Mouse (Mus musculus) MEL (cell line): ENCODE measurements around the gene Bach2.

Experiments used
- CHD1 ChIP-seq: IDR thresholded peaks from 2 replicates; pipeline ENCODE4 v1.6.1; 2012; ENCODE audit warnings: low read depth, mild to moderate bottlenecking, inconsistent platforms, low read length, improper control_type of control experiment
- CTCF ChIP-seq, 3 experiments: IDR thresholded peaks in 2 of 3; conservative IDR thresholded peaks in 1 of 3; 2 replicates each; pipeline ENCODE4 v1.5.1; 2011 to 2012; ENCODE audit warnings: low read length in 3 of 3, low read depth in 2 of 3, mild to moderate bottlenecking in 2 of 3, improper control_type of control experiment in 1 of 3, inconsistent platforms in 1 of 3, mixed read lengths in 1 of 3, moderate library complexity in 1 of 3; ENCODE audit not compliant: control insufficient read depth in 1 of 3, insufficient read depth in 1 of 3, poor library complexity in 1 of 3, severe bottlenecking in 1 of 3
- E2F4 ChIP-seq: IDR thresholded peaks from 2 replicates; pipeline ENCODE4 v1.6.1; 2011; ENCODE audit warnings: low read depth, low read length, improper control_type of control experiment, borderline replicate concordance
- EP300 ChIP-seq, 2 experiments: IDR thresholded peaks; 2 replicates each; pipeline ENCODE4 v1.6.1; 2011; ENCODE audit warnings: improper control_type of control experiment in 2 of 2, low read length in 2 of 2, low read depth in 1 of 2, mild to moderate bottlenecking in 1 of 2
- ETS1 ChIP-seq: IDR thresholded peaks from 2 replicates; pipeline ENCODE4 v1.6.1; 2012; ENCODE audit warnings: low read depth, mild to moderate bottlenecking, inconsistent platforms, low read length, improper control_type of control experiment, moderate library complexity
- MAX ChIP-seq: IDR thresholded peaks from 2 replicates; pipeline ENCODE4 v1.6.1; 2011; ENCODE audit warnings: low read length, improper control_type of control experiment
- MEF2A ChIP-seq: IDR thresholded peaks from 2 replicates; pipeline ENCODE4 v1.6.1; 2014; ENCODE audit warnings: low read depth, mild to moderate bottlenecking, inconsistent platforms, low read length, improper control_type of control experiment; ENCODE audit not compliant: poor library complexity, insufficient replicate concordance, severe bottlenecking; ENCODE audit errors: extremely low read depth
- NRF1 ChIP-seq: IDR thresholded peaks from 2 replicates; pipeline ENCODE4 v1.6.1; 2014; ENCODE audit warnings: low read depth, mild to moderate bottlenecking, inconsistent platforms, low read length, improper control_type of control experiment, moderate library complexity; ENCODE audit not compliant: poor library complexity, insufficient read depth, severe bottlenecking
- POLR2A ChIP-seq, 2 experiments: IDR thresholded peaks; 2 replicates each; pipeline ENCODE4 v1.6.1; 2011 to 2012; ENCODE audit warnings: low read length in 2 of 2, mild to moderate bottlenecking in 2 of 2, control low read depth in 1 of 2, improper control_type of control experiment in 1 of 2, low read depth in 1 of 2, moderate library complexity in 1 of 2; ENCODE audit not compliant: control insufficient read depth in 1 of 2, insufficient read depth in 1 of 2, poor library complexity in 1 of 2
- RCOR1 ChIP-seq: IDR thresholded peaks from 2 replicates; pipeline ENCODE4 v1.6.1; 2012; ENCODE audit warnings: low read depth, mild to moderate bottlenecking, inconsistent platforms, low read length, improper control_type of control experiment
- SMC3 ChIP-seq: IDR thresholded peaks from 2 replicates; pipeline ENCODE4 v1.6.1; 2011; ENCODE audit warnings: low read depth, low read length, improper control_type of control experiment
- TBP ChIP-seq: IDR thresholded peaks from 2 replicates; pipeline ENCODE4 v1.8.0; 2011; ENCODE audit warnings: low read depth, low read length, improper control_type of control experiment
- UBTF ChIP-seq: IDR thresholded peaks from 2 replicates; pipeline ENCODE4 v1.6.1; 2012; ENCODE audit warnings: low read depth, mild to moderate bottlenecking, inconsistent platforms, low read length, improper control_type of control experiment, moderate library complexity, borderline replicate concordance; ENCODE audit not compliant: insufficient read depth

- TF ChIP-seq CTCF (IDR thresholded peaks at IDR 0.05 in 2 of 3, conservative IDR thresholded peaks at IDR 0.05 in 1 of 3; ENCODE audit: control insufficient read depth in 1 of 3, insufficient read depth in 1 of 3, low read depth in 2 of 3, low read length in 3 of 3, poor library complexity in 1 of 3, severe bottlenecking in 1 of 3) (no peak), ETS1 (no peak), POLR2A (IDR thresholded peaks at IDR 0.05; ENCODE audit: control insufficient read depth in 1 of 2, insufficient read depth in 1 of 2, low read depth in 1 of 2, low read length in 2 of 2, poor library complexity in 1 of 2) (no peak), SMC3 (no peak), RCOR1 (no peak), NRF1 (no peak), CHD1 (no peak), TBP (no peak), EP300 (IDR thresholded peaks at IDR 0.05; ENCODE audit: low read depth in 1 of 2, low read length in 2 of 2) (no peak), MAX (no peak), E2F4 (no peak), UBTF (no peak), MEF2A (no peak)
These were observed 97.1 kb downstream of the Bach2 start for GRCm38 (mm10) chr4:32335659-32336058.
